In the genomic region with DNA sequence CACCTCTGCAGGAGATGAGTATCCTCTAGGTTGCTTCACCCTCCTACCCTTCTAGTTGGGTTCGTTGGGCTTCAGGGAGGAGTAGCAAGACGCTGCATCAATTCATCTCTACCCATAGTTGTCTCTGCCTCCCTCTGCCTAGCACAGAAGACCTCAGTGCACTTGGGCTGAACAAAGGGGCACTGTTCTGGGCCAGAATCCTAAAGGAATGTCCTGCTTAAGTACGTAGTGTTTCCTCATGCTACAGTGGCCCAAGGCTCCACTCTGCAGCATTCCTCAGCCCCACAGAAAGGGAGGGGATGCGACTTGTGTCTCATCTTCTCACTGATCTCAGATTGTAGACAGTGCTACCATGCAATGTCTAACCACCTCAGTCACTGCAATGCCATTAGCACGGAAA, we compare ENCODE assay signal across 20 mouse cellular contexts. TPM values are rescaled to one million over a fixed set of nuclear protein-coding genes. Genes with fewer than 3 reads are reported as not detected.
A peak's percentile ranks its signal among the peaks of the same experiment; 100 is the strongest.
DNase-seq lines count a peak whose midpoint lies in the region; ATAC-seq and TF ChIP-seq lines count a peak whose summit lies in the region.
"Had no signal": no experiment of that assay in that cellular context is flagged by ENCODE, and none has a peak within 500 bp of the region (broad histone marks: within the 10 kb centered on the region; RNA-seq: fewer than 3 reads in every experiment).

No protein-coding gene starts in this region.

- CTCF ChIA-PET in Patski (lab: Charles Lee) = interaction anchor here (0.6 to 1.9 kb wide), 5 partner anchors 13 to 44 kb away, joined by 3 to 9 read pairs (median 3); no protein-coding TSS in a partner anchor

- H3K9ac ChIP-seq in kidney, embryonic 15.5 days = no peak overlapping the region
- no peak overlapping the region for H3K9ac ChIP-seq in limb, embryonic 13.5 days
- H3K9ac ChIP-seq: liver, embryonic 14.5 days; neural tube, embryonic 15.5 days had no signal

- H3K4me3 ChIP-seq in kidney, embryonic 15.5 days (replicated peaks) = no peak overlapping the region
- H3K4me3 ChIP-seq in limb, embryonic 13.5 days = no peak overlapping the region
- H3K4me3 ChIP-seq: neural tube, embryonic 15.5 days had no signal

- no peak for TF ChIP-seq CTCF in Patski (IDR thresholded peaks at IDR 0.05)

- WGBS in kidney, embryonic 15.5 days = 73% methylated on average over 5 of the region's 5 CpGs
- 58% methylated on average over 5 of the region's 5 CpGs for whole genome bisulfite sequencing in limb, embryonic 13.5 days

- H3K4me1 ChIP-seq in kidney, embryonic 15.5 days = peaks cover 27% of the 10 kb centered on the region
- H3K4me1 ChIP-seq in limb, embryonic 13.5 days = peaks cover 74% of the 10 kb centered on the region

- 0 out of 2 replicates have a peak overlapping the region, but pooled peaks have one; percentile 22 for H3K27ac ChIP-seq in kidney, embryonic 15.5 days
- peak overlapping the region; percentile 39; the same call in 1 of the 2 replicates for H3K27ac ChIP-seq in limb, embryonic 13.5 days
- H3K27ac ChIP-seq: liver, embryonic 14.5 days; neural tube, embryonic 15.5 days had no signal

- H3K36me3 ChIP-seq in kidney, embryonic 15.5 days = no peaks in the 10 kb centered on the region
- no peaks in the 10 kb centered on the region for H3K36me3 ChIP-seq in limb, embryonic 13.5 days
- H3K36me3 ChIP-seq: neural tube, embryonic 15.5 days had no signal

- DNase-seq in kidney, postnatal 10 days = no peak
- peak; percentile 27 for DNase-seq in 3134 (ENCODE audit: extremely low read depth, insufficient read length, low spot score)
- no peak for DNase-seq in Patski (ENCODE audit: low read depth, low spot score)
- no peak for DNase-seq in adrenal gland, postnatal 14 days
- DNase-seq in urinary bladder, postnatal 4 days (ENCODE audit: low spot score in 2 of 2) = no peak
- DNase-seq: adrenal gland, postnatal 25 days; cerebellum, adult 11-12 months; cerebellum, postnatal 36 days; gastrocnemius, postnatal 14 days; layer of hippocampus, postnatal 36 days; lung, postnatal 14 days; right cerebral cortex, postnatal 25 days; thymus, adult 2 months had no signal

- POLR2A ChIA-PET in Patski (lab: Charles Lee) = interaction anchor here (1.1 kb wide), 1 partner anchor 16 kb away, joined by 5 read pairs; no protein-coding TSS in a partner anchor

- in situ Hi-C loops in Patski (cut with MboI; ENCODE audit: low pct_unique_long_range_greater_than_20kb) = no loop called here

- no peak for ATAC-seq in kidney, embryonic 15.5 days (replicated peaks; ENCODE audit: low FRiP score)
- ATAC-seq in Patski = peak; percentile 65
- ATAC-seq in limb, embryonic 13.5 days (ENCODE audit: low FRiP score, low read depth) = no peak
- ATAC-seq: hindbrain, embryonic 16.5 days; intestine, postnatal 0 days; midbrain, embryonic 16.5 days had no signal

- H3K4me2 ChIP-seq in kidney, embryonic 15.5 days = no peak overlapping the region
- H3K4me2 ChIP-seq in limb, embryonic 13.5 days (replicated peaks) = 0 out of 2 replicates have a peak overlapping the region, but pooled peaks have one; percentile 9
- H3K4me2 ChIP-seq: neural tube, embryonic 15.5 days had no signal

- H3K9me3 ChIP-seq in kidney, embryonic 15.5 days (replicated peaks) = no peaks in the 10 kb centered on the region
- no peaks in the 10 kb centered on the region for H3K9me3 ChIP-seq in limb, embryonic 13.5 days
- H3K9me3 ChIP-seq: neural tube, embryonic 15.5 days had no signal

- peaks cover 19% of the 10 kb centered on the region for H3K27me3 ChIP-seq in kidney, embryonic 15.5 days
- no peaks in the 10 kb centered on the region for H3K27me3 ChIP-seq in Patski
- H3K27me3 ChIP-seq in limb, embryonic 13.5 days = no peaks in the 10 kb centered on the region
- H3K27me3 ChIP-seq: neural tube, embryonic 15.5 days had no signal

RNA-seq across cellular contexts. Expression of gene Vgll4, which starts 6.2 kb away (rescaled TPM):
- polyA plus RNA-seq in kidney, embryonic 15.5 days (2015; fragmentation: Nextera tagmentation; extraction: Ambion mirVana) = 106 and 110 TPM in 2 replicates
- polyA plus RNA-seq in Patski (2021) = 98.0 TPM
- polyA plus RNA-seq in limb, embryonic 13.5 days (2015; fragmentation: Nextera tagmentation; extraction: Ambion mirVana) = 154 and 156 TPM in 2 replicates
- total RNA-seq in adrenal gland, postnatal 14 days (2021) = 60.2 and 71.6 TPM in 2 replicates
